Mouse (Mus musculus) neural tube, embryonic 13.5 days (tissue): ENCODE measurements around the gene Arhgef1. TPM values are rescaled to one million over a fixed set of nuclear protein-coding genes. Genes with fewer than 3 reads are reported as not detected.
A peak's percentile ranks its signal among the peaks of the same experiment; 100 is the strongest.

Experiments
- ATAC-seq: fragments of 200-750 bp; cut with Nextera tagmentation; 2 replicates; pipeline ENCODE4 v1.8.0; 2017; ENCODE audit warnings: low read depth, mild to moderate bottlenecking, moderate TSS enrichment, moderate library complexity
- H3K27ac ChIP-seq: fragments of 300-500 bp; sonication (generic); replicated peaks from 2 replicates; pipeline ENCODE4 v1.5.1; 2015; ENCODE audit warnings: moderate library complexity, mild to moderate bottlenecking, inconsistent platforms
- H3K27me3 ChIP-seq: fragments of 300-500 bp; sonication (generic); 2 replicates; pipeline ENCODE4 v1.6.1; 2015; ENCODE audit warnings: mild to moderate bottlenecking, inconsistent platforms
- H3K36me3 ChIP-seq: fragments of 300-500 bp; sonication (generic); 2 replicates; pipeline ENCODE4 v1.6.1; 2015; ENCODE audit warnings: mild to moderate bottlenecking, inconsistent platforms
- H3K4me1 ChIP-seq: fragments of 300-500 bp; sonication (generic); replicated peaks from 2 replicates; pipeline ENCODE4 v1.6.1; 2015; ENCODE audit warnings: inconsistent platforms
- H3K4me2 ChIP-seq: fragments of 300-500 bp; sonication (generic); 2 replicates; pipeline ENCODE4 v1.6.1; 2015; ENCODE audit warnings: inconsistent platforms, mild to moderate bottlenecking, moderate library complexity
- H3K4me3 ChIP-seq: fragments of 300-500 bp; sonication (generic); 2 replicates; pipeline ENCODE4 v1.5.1; 2015; ENCODE audit warnings: mild to moderate bottlenecking, inconsistent platforms
- H3K9ac ChIP-seq: fragments of 300-500 bp; sonication (generic); 2 replicates; pipeline ENCODE4 v1.6.1; 2015; ENCODE audit warnings: moderate library complexity, mild to moderate bottlenecking, inconsistent platforms
- H3K9me3 ChIP-seq: fragments of 300-500 bp; sonication (generic); 2 replicates; pipeline ENCODE4 v1.6.1; 2016; ENCODE audit warnings: inconsistent platforms
- WGBS: fragments of 180-500 bp; shearing (Covaris S2); methylation state at CpG from one replicate; pipeline ENCODE4 v1.1.7; 2015; 5-methylcytosine and 5-hydroxymethylcytosine counted together
- polyA plus RNA-seq: library from polyadenylated mRNA; unstranded; fragments of >200 nt; fragmentation: Nextera tagmentation; extraction: Ambion mirVana; gene quantifications from 2 replicates; pipeline ENCODE4 v1.2.1, GENCODE M21; 2015

Arhgef1 gene
- polyA plus RNA-seq, 1 experiment from 2014 or later, result 61.9 TPM

DNA sequence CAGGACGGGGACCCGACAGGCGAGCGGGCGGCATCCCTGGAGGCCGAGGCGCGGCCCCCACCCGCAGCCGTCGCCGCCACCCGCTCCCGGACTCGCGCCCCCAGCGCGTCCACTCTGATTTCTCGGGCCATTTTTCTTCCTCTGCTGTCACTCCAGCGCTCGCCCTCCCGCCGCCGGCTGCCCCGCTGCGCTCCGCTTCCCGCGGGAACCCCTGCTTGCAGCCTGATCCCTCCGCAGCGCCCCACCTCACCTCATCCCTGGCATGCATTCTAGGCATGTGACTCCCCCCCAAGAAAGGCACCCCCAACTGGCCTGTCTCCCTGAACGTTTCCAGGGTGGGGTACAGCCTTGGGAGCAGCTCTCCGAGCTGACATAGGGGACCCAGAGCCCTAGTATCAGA lies 52.5 kb downstream of the Arhgef1 start:
- H3K4me2 ChIP-seq, result peak overlapping the region; percentile 56
- H3K27me3 ChIP-seq, result peaks cover 69% of the 10 kb centered on the region
- peak overlapping the region; percentile 61 for H3K9ac ChIP-seq
- H3K27ac ChIP-seq, result no peak overlapping the region
- H3K9me3 ChIP-seq, result no peaks in the 10 kb centered on the region
- no peaks in the 10 kb centered on the region for H3K36me3 ChIP-seq
- WGBS, result 2% methylated on average over 33 of the region's 33 CpGs
- H3K4me3 ChIP-seq, result peak overlapping the region; percentile 33
- no peak for ATAC-seq
- peaks cover 42% of the 10 kb centered on the region for H3K4me1 ChIP-seq

- 79% methylated on average over 2 of the region's 2 CpGs for WGBS
- no peaks in the 10 kb centered on the region for H3K27me3 ChIP-seq
- H3K9ac ChIP-seq, result no peak overlapping the region
- ATAC-seq, result no peak
- no peak overlapping the region for H3K4me3 ChIP-seq
- no peaks in the 10 kb centered on the region for H3K9me3 ChIP-seq
- H3K36me3 ChIP-seq, result 0 out of 2 replicates have a peak, but pooled peaks cover 2% of the 10 kb centered on the region
- no peak overlapping the region for H3K4me2 ChIP-seq
- no peak overlapping the region for H3K27ac ChIP-seq
- H3K4me1 ChIP-seq, result no peaks in the 10 kb centered on the region
Measured at GRCm38 (mm10) chr7:24964288-24964687, 61.6 kb downstream of the Arhgef1 start.

GRCm38 (mm10) chr7:24964897-24965535 lies 62.3 kb downstream of the Arhgef1 start:
- peak; percentile 54; the same call in 1 of the 2 replicates for ATAC-seq
- H3K9ac ChIP-seq, result no peak overlapping the region
- H3K4me3 ChIP-seq, result no peak overlapping the region
- H3K27me3 ChIP-seq, result no peaks in the 10 kb centered on the region
- H3K36me3 ChIP-seq, result peaks cover 9% of the 10 kb centered on the region; the same call in 1 of the 2 replicates
- 15% methylated on average over 5 of the region's 5 CpGs for WGBS
- H3K27ac ChIP-seq, result no peak overlapping the region
- H3K9me3 ChIP-seq, result no peaks in the 10 kb centered on the region
- H3K4me2 ChIP-seq, result no peak overlapping the region
- no peaks in the 10 kb centered on the region for H3K4me1 ChIP-seq

- no peak overlapping the region for H3K27ac ChIP-seq
- no peak for ATAC-seq
- no peaks in the 10 kb centered on the region for H3K27me3 ChIP-seq
- 85% methylated on average over 8 of the region's 8 CpGs for WGBS
- peaks cover 12% of the 10 kb centered on the region for H3K4me1 ChIP-seq
- peaks cover 12% of the 10 kb centered on the region; the same call in 1 of the 2 replicates for H3K36me3 ChIP-seq
- no peak overlapping the region for H3K4me2 ChIP-seq
- H3K4me3 ChIP-seq, result no peak overlapping the region
- no peaks in the 10 kb centered on the region for H3K9me3 ChIP-seq
- H3K9ac ChIP-seq, result no peak overlapping the region
Measured at GRCm38 (mm10) chr7:24967966-24968365, 65.3 kb downstream of the Arhgef1 start.

DNA sequence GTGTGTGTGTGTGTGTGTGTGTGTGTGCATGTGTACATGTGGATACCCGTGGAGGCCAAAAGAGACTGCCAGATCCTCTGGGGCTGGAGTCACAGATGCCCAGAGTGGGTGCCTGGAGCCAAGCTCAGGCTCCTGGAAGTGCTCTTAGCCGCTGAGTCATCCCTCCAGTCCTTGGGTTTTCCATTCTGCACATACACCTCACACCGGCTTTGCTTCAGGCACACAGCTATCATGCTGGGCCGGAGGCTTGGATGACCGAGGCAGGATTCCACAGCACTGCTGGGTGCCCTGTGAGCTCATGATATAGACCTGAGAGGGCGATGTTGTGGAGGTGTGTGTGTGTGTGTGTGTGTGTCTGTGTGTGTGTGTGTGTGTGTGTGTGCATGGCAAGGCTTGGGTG lies 65.8 kb downstream of the Arhgef1 start:
- H3K9ac ChIP-seq, result no peak overlapping the region
- no peaks in the 10 kb centered on the region for H3K9me3 ChIP-seq
- no peaks in the 10 kb centered on the region for H3K27me3 ChIP-seq
- H3K4me2 ChIP-seq, result no peak overlapping the region
- peaks cover 12% of the 10 kb centered on the region; the same call in 1 of the 2 replicates for H3K36me3 ChIP-seq
- H3K27ac ChIP-seq, result no peak overlapping the region
- WGBS, result 66% methylated on average over 6 of the region's 6 CpGs
- no peak for ATAC-seq
- peaks cover 12% of the 10 kb centered on the region for H3K4me1 ChIP-seq
- no peak overlapping the region for H3K4me3 ChIP-seq

DNA sequence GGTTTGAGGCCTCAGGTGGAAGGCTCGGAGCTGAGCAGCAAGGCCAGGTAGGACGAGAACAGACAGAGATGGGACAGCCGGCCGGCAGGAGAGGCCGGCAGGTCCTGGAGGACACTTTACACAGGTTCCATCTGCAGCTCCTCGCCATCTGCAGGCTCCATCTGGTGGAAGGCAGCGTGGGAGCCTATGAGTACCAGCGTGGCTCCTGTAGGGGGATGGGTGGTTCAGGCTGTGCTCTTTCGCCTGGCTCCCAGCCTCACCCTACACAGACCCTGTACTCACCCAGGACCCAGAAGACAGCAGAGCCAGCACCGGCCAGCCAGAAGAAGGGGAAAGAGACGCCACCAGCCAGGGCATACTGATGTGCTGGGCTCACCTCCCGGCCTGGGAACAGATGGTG lies 67.1 kb downstream of the Arhgef1 start:
- Histone ChIP-seq H3K9me3 (no peaks in the 10 kb centered on the region), H3K27me3 (no peaks in the 10 kb centered on the region), H3K4me3 (no peak overlapping the region), H3K4me1 (peaks cover 12% of the 10 kb centered on the region), H3K27ac (no peak overlapping the region), H3K9ac (no peak overlapping the region), H3K36me3 (peaks cover 12% of the 10 kb centered on the region; the same call in 1 of the 2 replicates), H3K4me2 (no peak overlapping the region)
- ATAC-seq, result no peak
- 76% methylated on average over 12 of the region's 12 CpGs for WGBS

- Histone ChIP-seq H3K4me3 (no peak overlapping the region), H3K36me3 (peaks cover 12% of the 10 kb centered on the region; the same call in 1 of the 2 replicates), H3K4me2 (no peak overlapping the region), H3K4me1 (peaks cover 12% of the 10 kb centered on the region), H3K9ac (no peak overlapping the region), H3K27ac (no peak overlapping the region), H3K9me3 (no peaks in the 10 kb centered on the region), H3K27me3 (no peaks in the 10 kb centered on the region)
- 95% methylated on average over 3 of the region's 3 CpGs for WGBS
- ATAC-seq, result no peak
Measured at GRCm38 (mm10) chr7:24970341-24970740, 67.6 kb downstream of the Arhgef1 start.

GRCm38 (mm10) chr7:24971261-24971971 lies 68.7 kb downstream of the Arhgef1 start:
- Histone ChIP-seq H3K4me1 (peaks cover 12% of the 10 kb centered on the region), H3K9me3 (no peaks in the 10 kb centered on the region), H3K4me3 (peak overlapping the region; percentile 68), H3K4me2 (peak overlapping the region; percentile 77), H3K27me3 (no peaks in the 10 kb centered on the region), H3K9ac (peak overlapping the region; percentile 86), H3K27ac (peak overlapping the region; percentile 77), H3K36me3 (peaks cover 12% of the 10 kb centered on the region; the same call in 1 of the 2 replicates)
- 11% methylated on average over 19 of the region's 19 CpGs for WGBS
- ATAC-seq, result no peak

DNA sequence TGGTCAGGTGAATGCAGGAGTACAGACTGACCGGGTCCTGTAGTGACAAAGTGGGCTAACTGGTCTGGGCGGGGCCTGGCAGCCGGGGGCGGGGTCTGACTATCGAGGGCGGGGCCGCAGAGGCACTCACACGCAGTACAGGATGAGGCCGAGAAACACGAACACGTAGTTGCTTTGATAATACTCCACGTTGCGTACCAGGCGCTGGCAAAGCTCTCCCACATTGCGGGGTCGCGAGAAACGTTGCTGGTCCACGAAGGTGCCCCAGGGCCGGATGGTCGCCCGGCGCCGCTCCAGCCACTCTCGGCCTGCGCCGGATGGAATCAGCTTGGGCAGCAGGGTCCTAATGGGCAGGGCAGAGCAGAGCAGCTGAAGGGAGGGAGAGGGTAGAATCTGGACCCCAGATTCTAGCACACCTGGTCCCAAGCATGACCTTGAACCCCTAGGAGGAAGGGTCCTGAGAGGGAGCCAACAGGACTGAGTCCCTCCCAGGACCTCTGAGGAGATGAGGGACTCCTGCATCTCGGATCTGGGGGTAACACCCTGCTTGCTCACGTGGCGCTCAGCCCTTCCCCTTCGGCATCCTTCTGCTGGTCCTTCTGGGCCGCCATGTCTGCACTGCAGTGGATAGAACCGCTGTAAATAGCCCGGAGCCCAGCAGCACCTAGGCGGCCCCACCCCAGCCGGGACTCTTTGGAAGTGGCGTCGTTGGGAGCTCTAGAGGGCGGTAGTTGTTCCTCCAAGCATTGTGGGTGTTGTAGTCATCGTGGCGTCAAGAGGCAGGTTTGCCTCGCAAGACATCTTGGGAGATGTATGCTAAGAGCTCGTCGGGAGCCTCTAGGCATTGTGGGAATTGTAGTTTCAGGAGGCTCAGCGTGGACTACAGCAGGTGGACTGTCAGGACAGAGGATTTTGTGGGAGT lies 69.5 kb downstream of the Arhgef1 start, which contains the start of gene Rabac1:
Rabac1 (minus strand) TSS at position 783 of the 922 bp plus-strand sequence.
- WGBS, result 1% methylated on average over 45 of the region's 45 CpGs
- ATAC-seq, result peak; percentile 90
- peaks cover 12% of the 10 kb centered on the region for H3K4me1 ChIP-seq
- H3K4me2 ChIP-seq, result peak within 1 kb of the TSS; percentile 77
- H3K27me3 ChIP-seq, result no peaks in the 10 kb centered on the region
- no peaks in the 10 kb centered on the region for H3K9me3 ChIP-seq
- peak within 1 kb of the TSS; percentile 68 for H3K4me3 ChIP-seq
- peaks cover 12% of the 10 kb centered on the region; the same call in 1 of the 2 replicates for H3K36me3 ChIP-seq
- peak within 1 kb of the TSS; percentile 86 for H3K9ac ChIP-seq
- peak within 1 kb of the TSS; percentile 77 for H3K27ac ChIP-seq

DNA sequence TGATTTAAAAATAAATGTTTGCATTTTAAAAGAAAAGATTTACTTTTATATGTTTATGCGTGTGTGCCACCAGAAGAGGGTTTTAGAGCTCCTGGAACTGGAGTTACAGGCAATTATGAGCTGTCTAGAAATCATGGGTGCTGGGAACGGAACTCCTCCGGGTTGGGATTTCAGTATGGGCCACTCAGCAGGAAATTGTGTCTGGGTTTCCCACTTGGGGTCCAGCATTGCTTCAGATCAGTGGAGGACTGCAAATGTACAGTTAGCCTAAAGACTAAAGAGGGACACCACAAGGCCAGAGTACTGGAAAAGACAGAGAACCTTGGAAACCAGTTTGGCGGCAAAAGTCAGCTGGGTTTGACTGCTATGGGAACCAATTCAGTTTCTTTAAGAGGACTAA lies 70.5 kb downstream of the Arhgef1 start:
- no peak overlapping the region for H3K4me2 ChIP-seq
- no peaks in the 10 kb centered on the region for H3K9me3 ChIP-seq
- H3K27me3 ChIP-seq, result no peaks in the 10 kb centered on the region
- no peak overlapping the region for H3K9ac ChIP-seq
- WGBS, result 86% methylated on average over 4 of the region's 4 CpGs
- H3K4me3 ChIP-seq, result no peak overlapping the region
- no peak overlapping the region for H3K27ac ChIP-seq
- H3K4me1 ChIP-seq, result peaks cover 12% of the 10 kb centered on the region
- H3K36me3 ChIP-seq, result peaks cover 22% of the 10 kb centered on the region
- no peak for ATAC-seq

- Histone ChIP-seq H3K4me2 (no peak overlapping the region), H3K27ac (no peak overlapping the region), H3K4me1 (peaks cover 12% of the 10 kb centered on the region), H3K27me3 (no peaks in the 10 kb centered on the region), H3K36me3 (peaks cover 29% of the 10 kb centered on the region), H3K4me3 (no peak overlapping the region), H3K9me3 (no peaks in the 10 kb centered on the region), H3K9ac (no peak overlapping the region)
- no peak for ATAC-seq
- WGBS, result 77% methylated on average over 5 of the region's 5 CpGs
Measured at GRCm38 (mm10) chr7:24973902-24974301, 71.2 kb downstream of the Arhgef1 start.
